Mouse (Mus musculus): ENCODE data around the gene Zfp947. TPM values are rescaled to one million over a fixed set of nuclear protein-coding genes. Genes with fewer than 3 reads are reported as not detected.
"Not testable (repeated sequence)": the region's sequence is repeated elsewhere in the genome, so short reads cannot be mapped to it uniquely, and the experiment has no call there.

Zfp947 gene
- total RNA-seq (2021) (1 to 10 TPM in 1 of 2 experiments, under 1 TPM in 1; 0.48 to 1.1 TPM), polyA plus RNA-seq (2012; rRNA removed) (0.16 and 0.23 TPM in 2 replicates)
- long read RNA-seq, partial matches to known transcripts: 0 of 1 reads
- long read RNA-seq, other reads (novel, unspliced or antisense): 0 of 1 reads

DNA sequence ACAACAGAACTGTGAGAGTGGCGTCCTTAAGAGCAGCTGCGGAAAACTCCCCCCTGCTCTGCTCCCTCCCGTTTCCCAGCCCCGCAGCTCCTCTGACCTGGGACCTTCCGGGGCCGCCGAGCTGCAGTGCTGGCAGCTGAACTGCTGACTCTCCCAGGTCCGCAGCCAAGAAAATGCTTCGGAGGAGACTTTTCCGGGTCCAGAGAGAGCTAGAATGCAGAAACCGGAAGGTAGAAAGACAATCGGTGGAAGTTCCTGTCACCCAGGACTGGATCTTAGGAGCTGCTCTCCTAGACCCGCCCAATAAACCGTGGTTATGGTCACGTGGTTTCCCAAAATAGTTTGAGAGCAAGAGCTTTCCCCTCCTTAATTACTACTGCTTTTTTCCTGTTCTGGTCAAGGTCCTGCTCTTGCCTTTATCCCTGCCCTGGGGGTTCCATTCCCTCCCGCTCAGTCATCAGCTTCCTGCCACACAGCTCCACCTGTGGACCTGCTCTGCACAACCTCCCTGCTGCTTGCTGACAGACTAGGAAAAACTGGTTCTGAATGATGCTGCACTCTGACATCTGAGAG, at the start of gene Zfp947:
Zfp947 (minus strand) TSS at position 469 of the 573 bp plus-strand sequence.
- peak within 1 kb of the TSS; percentile 52 for H3K4me3 ChIP-seq
- 0% methylated on average over 16 of the region's 16 CpGs for WGBS
- H3K27me3 ChIP-seq (ENCODE audit: control insufficient read depth, insufficient read depth, low read length); H3K4me1 ChIP-seq (ENCODE audit: control insufficient read depth, insufficient read depth, low read length); H3K36me3 ChIP-seq (ENCODE audit: control insufficient read depth, insufficient read depth, low read length); H3K79me2 ChIP-seq (replicated peaks; ENCODE audit: control insufficient read depth, insufficient read depth, low read length); intact Hi-C loops (cut with DNase I): not testable (repeated sequence)
- peak within 1 kb of the TSS; percentile 57 for H3K27ac ChIP-seq
- H3K9ac ChIP-seq (ENCODE audit: low read depth, low read length): peak within 1 kb of the TSS; percentile 77
- DNase-seq: peak; percentile 57 to 62
- TF ChIP-seq CTCF (IDR thresholded peaks at IDR 0.05): 0 out of 2 replicates have a peak, but pooled peaks have one; percentile 13

DNA sequence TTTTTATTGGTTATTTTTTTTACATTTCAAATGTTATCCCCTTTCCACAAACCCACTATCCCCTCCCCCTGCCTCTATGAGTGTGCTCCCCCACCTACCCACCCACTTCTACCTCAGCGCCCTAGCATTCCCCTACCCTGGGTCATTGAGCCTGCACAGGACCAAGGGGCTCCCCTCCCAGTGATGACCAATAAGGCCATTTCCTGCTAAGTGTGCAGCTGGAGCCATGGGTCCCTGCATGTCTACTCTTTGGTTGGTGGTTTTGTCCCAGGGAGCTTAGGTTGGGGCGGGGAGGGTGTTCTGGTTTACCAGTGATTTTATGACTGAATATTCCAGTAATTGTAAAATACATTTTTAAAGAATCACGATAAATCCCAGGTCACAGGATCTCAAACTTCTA, 686 bp downstream of the Zfp947 start:
- H3K36me3 ChIP-seq (ENCODE audit: control insufficient read depth, insufficient read depth, low read length); H3K4me1 ChIP-seq (ENCODE audit: control insufficient read depth, insufficient read depth, low read length); H3K27me3 ChIP-seq (ENCODE audit: control insufficient read depth, insufficient read depth, low read length); intact Hi-C loops (cut with DNase I); H3K79me2 ChIP-seq (replicated peaks; ENCODE audit: control insufficient read depth, insufficient read depth, low read length): not testable (repeated sequence)
- Histone ChIP-seq H3K4me3 (peak overlapping the region; percentile 52), H3K9ac (ENCODE audit: low read depth, low read length) (peak overlapping the region; percentile 77), H3K27ac (peak overlapping the region; percentile 57)
- peak in 1 of 2 experiments; percentile 3 for DNase-seq
- WGBS: 3% methylated on average over 3 of the region's 3 CpGs

DNA sequence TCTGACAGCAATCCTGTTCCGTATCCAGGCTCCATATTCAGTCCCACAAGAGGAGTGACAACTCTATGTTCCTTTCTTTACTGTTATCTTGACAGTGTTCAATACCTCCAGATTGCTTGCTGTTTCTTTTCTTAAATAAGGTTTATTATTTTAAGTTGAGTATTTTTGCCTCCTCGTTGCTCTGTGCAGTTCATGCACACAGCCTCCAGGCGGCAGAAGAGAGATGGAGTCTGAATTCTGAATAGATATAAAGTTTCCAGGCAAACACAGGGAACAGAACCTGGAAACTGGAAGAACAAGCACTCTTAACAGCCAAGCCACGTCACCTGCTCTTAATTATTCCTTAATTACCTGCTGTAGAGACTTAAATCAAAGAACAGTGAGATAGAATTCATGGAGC, 12.0 kb downstream of the Zfp947 start:
- intact Hi-C loops (cut with DNase I); DNase-seq; H3K27me3 ChIP-seq (ENCODE audit: control insufficient read depth, insufficient read depth, low read length); H3K27ac ChIP-seq; H3K4me3 ChIP-seq; H3K36me3 ChIP-seq (ENCODE audit: control insufficient read depth, insufficient read depth, low read length); H3K4me1 ChIP-seq (ENCODE audit: control insufficient read depth, insufficient read depth, low read length); H3K9ac ChIP-seq (ENCODE audit: low read depth, low read length); H3K79me2 ChIP-seq (replicated peaks; ENCODE audit: control insufficient read depth, insufficient read depth, low read length): not testable (repeated sequence)
- WGBS: 51% methylated on average over 4 of the region's 4 CpGs
- peak; percentile 20; the same call in 1 of the 2 replicates for TF ChIP-seq CTCF (IDR thresholded peaks at IDR 0.05)

DNA sequence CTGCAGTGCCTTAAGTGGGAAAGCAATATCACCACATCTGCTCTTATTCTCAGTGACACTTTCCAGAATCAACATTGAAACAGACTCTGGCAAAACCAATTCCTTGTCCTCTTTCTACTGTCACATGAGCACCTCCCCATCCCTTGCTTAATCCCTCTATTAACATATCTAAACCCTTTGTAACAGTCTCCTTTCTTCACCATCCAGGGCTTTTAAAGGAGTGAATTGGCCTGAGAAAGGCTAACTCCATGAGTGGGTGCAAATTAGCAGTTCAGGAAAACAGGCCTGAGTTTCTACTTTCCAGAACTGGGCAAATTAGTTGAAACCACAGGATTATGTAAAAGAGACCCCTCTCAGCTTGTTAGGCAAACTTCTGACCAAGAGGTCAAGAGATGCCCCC, 47.2 kb downstream of the Zfp947 start:
- no peak for DNase-seq
- H3K36me3 ChIP-seq (ENCODE audit: control insufficient read depth, insufficient read depth, low read length): no peaks in the 10 kb centered on the region
- no peak overlapping the region for H3K27ac ChIP-seq
- TF ChIP-seq CTCF (IDR thresholded peaks at IDR 0.05) (no peak), EP300 (IDR thresholded peaks at IDR 0.05; ENCODE audit: insufficient read depth, low read depth, low read length) (no peak)
- H3K4me3 ChIP-seq: no peak overlapping the region
- H3K4me1 ChIP-seq (ENCODE audit: control insufficient read depth, insufficient read depth, low read length): no peaks in the 10 kb centered on the region
- intact Hi-C loops (cut with DNase I): no loop called here
- no peak overlapping the region for H3K9ac ChIP-seq (ENCODE audit: low read depth, low read length)
- H3K79me2 ChIP-seq (replicated peaks; ENCODE audit: control insufficient read depth, insufficient read depth, low read length): no peaks in the 10 kb centered on the region
- H3K27me3 ChIP-seq (ENCODE audit: control insufficient read depth, insufficient read depth, low read length): no peaks in the 10 kb centered on the region

Other genes starting within 250 kb of the Zfp947 start
- 1 to 10 TPM; 5.8 to 6.2 TPM for gene Zfp942, start 203.7 kb downstream of the Zfp947 start, total RNA-seq (2021)
- gene Zfp942, start 203.7 kb downstream of the Zfp947 start, polyA plus RNA-seq (2012; rRNA removed): 1.2 and 2.8 TPM in 2 replicates
- 10 to 100 TPM; 19.7 to 21.5 TPM for gene Zfp943, start 203.6 kb downstream of the Zfp947 start, total RNA-seq (2021)
- gene Zfp943, start 203.6 kb downstream of the Zfp947 start, polyA plus RNA-seq (2012; rRNA removed): 5.7 and 8.5 TPM in 2 replicates
- 1 to 10 TPM; 2.0 to 2.1 TPM for gene Zfp994, start 59.4 kb upstream of the Zfp947 start, total RNA-seq (2021)
- 0.33 and 0.53 TPM in 2 replicates for gene Zfp994, start 59.4 kb upstream of the Zfp947 start, polyA plus RNA-seq (2012; rRNA removed)
- gene CT030661.1, start 148.6 kb upstream of the Zfp947 start, total RNA-seq (2021): 1 to 10 TPM; 5.9 to 7.4 TPM
- gene CT030661.1, start 148.6 kb upstream of the Zfp947 start, polyA plus RNA-seq (2012; rRNA removed): 0.78 and 2.0 TPM in 2 replicates
- 1 to 10 TPM; 4.6 to 4.9 TPM for gene Zfp944, start 195.2 kb upstream of the Zfp947 start, total RNA-seq (2021)
- gene Zfp944, start 195.2 kb upstream of the Zfp947 start, polyA plus RNA-seq (2012; rRNA removed): 1.4 and 2.8 TPM in 2 replicates
- 10 to 100 TPM in 1 of 2 experiments, 1 to 10 TPM in 1; 9.2 to 10.2 TPM for gene Zfp758, start 195.3 kb upstream of the Zfp947 start, total RNA-seq (2021)
- gene Zfp758, start 195.3 kb upstream of the Zfp947 start, polyA plus RNA-seq (2012; rRNA removed): 0.92 and 1.5 TPM in 2 replicates

All from heart, adult 2 months (tissue).